13 mouse cellular contexts compared by ENCODE assay signal in the genomic region with DNA sequence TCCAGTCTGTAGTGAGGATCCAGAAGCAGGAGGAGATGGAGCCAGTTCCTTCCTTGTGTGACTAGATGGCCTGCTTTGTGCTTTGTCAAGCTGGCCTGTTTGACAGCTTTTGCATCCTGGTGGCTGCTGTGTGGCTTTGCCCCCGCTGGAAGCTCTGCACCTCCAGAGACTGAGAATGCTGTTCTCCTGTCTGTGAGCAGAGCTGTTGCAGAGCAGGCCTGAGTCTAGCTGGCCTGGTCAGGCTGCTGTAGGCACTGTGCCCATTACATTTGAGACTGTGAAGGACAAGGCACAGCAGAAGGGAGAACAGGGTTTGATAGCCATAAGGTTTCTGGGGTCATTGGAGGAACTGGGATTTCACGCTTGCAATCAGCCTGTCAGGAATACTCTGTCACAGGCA. TPM values are rescaled to one million over a fixed set of nuclear protein-coding genes. Genes with fewer than 3 reads are reported as not detected.
DNase-seq lines count a peak whose midpoint lies in the region; ATAC-seq lines count a peak whose summit lies in the region.
"Had no signal": no experiment of that assay in that cellular context is flagged by ENCODE, and none has a peak within 500 bp of the region (broad histone marks: within the 10 kb centered on the region; RNA-seq: fewer than 3 reads in every experiment).

No protein-coding gene starts in this region.

- H3K9ac ChIP-seq in heart, embryonic 11.5 days (ENCODE audit: low read depth, low read length): 0 out of 2 replicates have a peak overlapping the region, but pooled peaks have one; percentile 43
- H3K9ac ChIP-seq in midbrain, embryonic 12.5 days (replicated peaks): 0 out of 2 replicates have a peak overlapping the region, but pooled peaks have one; percentile 4
- H3K9ac ChIP-seq in midbrain, embryonic 16.5 days (ENCODE audit: low read depth, low read length): no peak overlapping the region
- H3K9ac ChIP-seq: forebrain, embryonic 12.5 days had no signal

- H3K4me1 ChIP-seq in heart, embryonic 11.5 days (ENCODE audit: control insufficient read depth, insufficient read depth, low read length): peaks cover 49% of the 10 kb centered on the region
- peaks cover 21% of the 10 kb centered on the region for H3K4me1 ChIP-seq in midbrain, embryonic 12.5 days
- H3K4me1 ChIP-seq in midbrain, embryonic 16.5 days (ENCODE audit: control insufficient read depth, insufficient read depth, low read length): peaks cover 11% of the 10 kb centered on the region

- intact Hi-C loops in heart, postnatal 10 days (cut with DNase I): no loop called here

- no peaks in the 10 kb centered on the region for H3K9me3 ChIP-seq in heart, embryonic 11.5 days (replicated peaks; ENCODE audit: control insufficient read depth, low read length)
- no peaks in the 10 kb centered on the region for H3K9me3 ChIP-seq in midbrain, embryonic 12.5 days
- H3K9me3 ChIP-seq in midbrain, embryonic 16.5 days (replicated peaks; ENCODE audit: control insufficient read depth, low read length, poor library complexity, severe bottlenecking): no peaks in the 10 kb centered on the region
- H3K9me3 ChIP-seq: forebrain, embryonic 12.5 days; limb, embryonic 13.5 days had no signal

- DNase-seq in heart, postnatal 10 days: no peak
- peak; percentile 80 to 81 for DNase-seq in cerebellum, postnatal 10 days
- DNase-seq in layer of hippocampus, postnatal 10 days (ENCODE audit: low spot score in 2 of 2): no peak
- no peak for DNase-seq in thymus, postnatal 10 days (ENCODE audit: low spot score in 2 of 2)
- DNase-seq: gastrocnemius, postnatal 25 days; heart, postnatal 36 days; right cerebral cortex, adult 18-20 months; thymus, postnatal 25 days had no signal

- H3K4me2 ChIP-seq in heart, embryonic 11.5 days: no peak overlapping the region
- H3K4me2 ChIP-seq in midbrain, embryonic 12.5 days (replicated peaks): no peak overlapping the region
- no peak overlapping the region for H3K4me2 ChIP-seq in midbrain, embryonic 16.5 days (ENCODE audit: low read length)
- H3K4me2 ChIP-seq: forebrain, embryonic 12.5 days; limb, embryonic 13.5 days had no signal

- ATAC-seq in heart, embryonic 11.5 days (replicated peaks; ENCODE audit: insufficient number of reproducible peaks, low FRiP score, low TSS enrichment): no peak
- ATAC-seq in midbrain, embryonic 12.5 days (ENCODE audit: low FRiP score, low read depth): no peak
- no peak for ATAC-seq in midbrain, embryonic 16.5 days

- H3K27ac ChIP-seq in heart, embryonic 11.5 days (ENCODE audit: low read depth, low read length): peak overlapping the region; percentile 29; the same call in 1 of the 2 replicates
- H3K27ac ChIP-seq in midbrain, embryonic 12.5 days (replicated peaks): 0 out of 2 replicates have a peak overlapping the region, but pooled peaks have one; percentile 1
- no peak overlapping the region for H3K27ac ChIP-seq in midbrain, embryonic 16.5 days (ENCODE audit: low read length)
- H3K27ac ChIP-seq: forebrain, embryonic 12.5 days; limb, embryonic 13.5 days had no signal

- no peak overlapping the region for H3K4me3 ChIP-seq in heart, embryonic 11.5 days (ENCODE audit: low read depth, low read length)
- no peak overlapping the region for H3K4me3 ChIP-seq in midbrain, embryonic 12.5 days
- H3K4me3 ChIP-seq in midbrain, embryonic 16.5 days (ENCODE audit: low read depth, low read length): no peak overlapping the region
- H3K4me3 ChIP-seq: forebrain, embryonic 12.5 days; limb, embryonic 13.5 days had no signal

- H3K36me3 ChIP-seq in heart, embryonic 11.5 days (ENCODE audit: control insufficient read depth, insufficient read depth, low read length): no peaks in the 10 kb centered on the region
- no peaks in the 10 kb centered on the region for H3K36me3 ChIP-seq in midbrain, embryonic 12.5 days
- H3K36me3 ChIP-seq in midbrain, embryonic 16.5 days (ENCODE audit: control insufficient read depth, insufficient read depth, low read length): no peaks in the 10 kb centered on the region
- H3K36me3 ChIP-seq: forebrain, embryonic 12.5 days; limb, embryonic 13.5 days had no signal

- no peaks in the 10 kb centered on the region for H3K27me3 ChIP-seq in heart, embryonic 11.5 days (ENCODE audit: control insufficient read depth, insufficient read depth, low read length)
- H3K27me3 ChIP-seq in midbrain, embryonic 12.5 days: no peaks in the 10 kb centered on the region
- no peaks in the 10 kb centered on the region for H3K27me3 ChIP-seq in midbrain, embryonic 16.5 days (ENCODE audit: control insufficient read depth, insufficient read depth, low read depth, low read length)
- H3K27me3 ChIP-seq: forebrain, embryonic 12.5 days; limb, embryonic 13.5 days had no signal

- WGBS in heart, embryonic 11.5 days (ENCODE audit: insufficient replicate concordance): 55% methylated on average over 2 of the region's 2 CpGs
- WGBS in midbrain, embryonic 12.5 days: 66% methylated on average over 2 of the region's 2 CpGs
- 70% methylated on average over 2 of the region's 2 CpGs for WGBS in midbrain, embryonic 16.5 days

RNA-seq across cellular contexts. Expression of a gene that starts 32.1 kb away (rescaled TPM):
- polyA plus RNA-seq in heart, embryonic 11.5 days (2014; fragmentation: Nextera tagmentation; extraction: Ambion mirVana): 50.4 and 53.0 TPM in 2 replicates
- total RNA-seq in heart, postnatal 10 days (2021): 10 to 100 TPM; 24.0 to 24.3 TPM
- polyA plus RNA-seq in midbrain, embryonic 12.5 days (2016; fragmentation: Nextera tagmentation; extraction: Ambion mirVana): 95.7 TPM in 2 replicates
- polyA plus RNA-seq in midbrain, embryonic 16.5 days (2015; fragmentation: Nextera tagmentation; extraction: Ambion mirVana): 57.8 and 71.9 TPM in 2 replicates
- 10 to 100 TPM; 31.0 to 31.1 TPM for total RNA-seq in layer of hippocampus, postnatal 10 days (2021)

RNA-seq across cellular contexts. Expression of a gene that starts 32.6 kb away (rescaled TPM):
- 5.5 and 6.9 TPM in 2 replicates for polyA plus RNA-seq in heart, embryonic 11.5 days (2014; fragmentation: Nextera tagmentation; extraction: Ambion mirVana)
- 10 to 100 TPM; 64.7 to 68.0 TPM for total RNA-seq in heart, postnatal 10 days (2021)
- polyA plus RNA-seq in midbrain, embryonic 12.5 days (2016; fragmentation: Nextera tagmentation; extraction: Ambion mirVana): 60.7 and 64.8 TPM in 2 replicates
- 56.2 and 66.9 TPM in 2 replicates for polyA plus RNA-seq in midbrain, embryonic 16.5 days (2015; fragmentation: Nextera tagmentation; extraction: Ambion mirVana)
- total RNA-seq in layer of hippocampus, postnatal 10 days (2021): 10 to 100 TPM; 40.2 to 46.0 TPM

Comparison
In these comparisons a context has a peak if more than half of its experiments do, and no peak if none do; other contexts are left out.
1. DNase-seq: peak in cerebellum, postnatal 10 days (2 of 2); none in heart, postnatal 10 days (0 of 2), layer of hippocampus, postnatal 10 days (0 of 2) and thymus, postnatal 10 days (0 of 2).